Mouse (Mus musculus) liver, embryonic 11.5 days (tissue): ENCODE measurements at regions not wholly inside any gene's neighbourhood (a gene's known extent, or its start where the extent isn't known, plus 50 kb on each side); places are given as distances from the start of the nearest gene placed in this dataset.

Source experiments
- ATAC-seq: fragments of 200-750 bp; cut with Nextera tagmentation; replicated peaks from 2 replicates; pipeline ENCODE4 v1.8.0; 2017; ENCODE audit warnings: moderate number of reproducible peaks, mild to moderate bottlenecking, moderate TSS enrichment, moderate library complexity; ENCODE audit not compliant: low FRiP score
- DNase-seq: peaks from one replicate; pipeline ENCODE4 v3.0.0-alpha.2; 2017; ENCODE audit warnings: low spot score
- H3K27ac ChIP-seq: fragments of 300-500 bp; sonication (generic); 2 replicates; pipeline ENCODE4 v1.5.1; 2014; ENCODE audit warnings: mild to moderate bottlenecking, low read depth, low read length, control low read depth
- H3K27me3 ChIP-seq: fragments of 300-500 bp; sonication (generic); replicated peaks from 2 replicates; pipeline ENCODE4 v1.6.1; 2014; ENCODE audit warnings: low read length, mixed read lengths; ENCODE audit not compliant: control insufficient read depth, insufficient read depth
- H3K36me3 ChIP-seq: fragments of 300-500 bp; sonication (generic); 2 replicates; pipeline ENCODE4 v1.6.1; 2014; ENCODE audit warnings: mild to moderate bottlenecking, low read length, moderate library complexity, mixed read lengths; ENCODE audit not compliant: control insufficient read depth, insufficient read depth
- H3K4me1 ChIP-seq: fragments of 300-500 bp; sonication (generic); replicated peaks from 2 replicates; pipeline ENCODE4 v1.6.1; 2014; ENCODE audit warnings: low read length, mixed read lengths; ENCODE audit not compliant: control insufficient read depth, insufficient read depth
- H3K4me2 ChIP-seq: fragments of 300-500 bp; sonication (generic); 2 replicates; pipeline ENCODE4 v1.6.1; 2014; ENCODE audit warnings: mild to moderate bottlenecking, control low read depth, moderate library complexity
- H3K4me3 ChIP-seq: fragments of 300-500 bp; sonication (generic); 2 replicates; pipeline ENCODE4 v1.5.1; 2014; ENCODE audit warnings: low read depth, low read length, control low read depth
- H3K9ac ChIP-seq: fragments of 300-500 bp; sonication (generic); 2 replicates; pipeline ENCODE4 v1.6.1; 2014; ENCODE audit warnings: low read depth, low read length, control low read depth
- H3K9me3 ChIP-seq: fragments of 300-500 bp; sonication (generic); 2 replicates; pipeline ENCODE4 v1.6.1; 2016; ENCODE audit warnings: low read length, inconsistent platforms, mixed read lengths; ENCODE audit not compliant: control insufficient read depth
- WGBS: fragments of 180-500 bp; shearing (Covaris S2); extraction: QIAGEN DNeasy Blood & Tissue Kit; methylation state at CpG from one replicate; pipeline ENCODE4 v1.1.7; 2014; 5-methylcytosine and 5-hydroxymethylcytosine counted together

GRCm38 (mm10) chr9:79479118-79479517, 239.5 kb downstream of the Col12a1 start:
- DNase-seq: no peak
- Histone ChIP-seq H3K9me3 (no peaks in the 10 kb centered on the region), H3K4me1 (no peaks in the 10 kb centered on the region), H3K4me2 (no peak overlapping the region), H3K36me3 (no peaks in the 10 kb centered on the region), H3K27ac (no peak overlapping the region), H3K4me3 (no peak overlapping the region), H3K9ac (no peak overlapping the region), H3K27me3 (no peaks in the 10 kb centered on the region)
- WGBS: 26% methylated on average over 1 of the region's 1 CpGs
- ATAC-seq: no peak

GRCm38 (mm10) chr9:79500253-79500652, 218.4 kb downstream of the Col12a1 start:
- H3K27ac ChIP-seq: no peak overlapping the region
- no peak for ATAC-seq
- no peaks in the 10 kb centered on the region for H3K4me1 ChIP-seq

GRCm38 (mm10) chr9:79502034-79502433, 216.6 kb downstream of the Col12a1 start:
- H3K4me3 ChIP-seq: no peak overlapping the region
- no peak overlapping the region for H3K4me2 ChIP-seq
- no peak overlapping the region for H3K9ac ChIP-seq
- H3K36me3 ChIP-seq: no peaks in the 10 kb centered on the region
- H3K9me3 ChIP-seq: no peaks in the 10 kb centered on the region
- no peak for DNase-seq
- no peaks in the 10 kb centered on the region for H3K4me1 ChIP-seq
- no peak overlapping the region for H3K27ac ChIP-seq
- no peaks in the 10 kb centered on the region for H3K27me3 ChIP-seq
- ATAC-seq: no peak

More at GRCm38 (mm10) chr9:79500253-79500652, 218.4 kb downstream of the Col12a1 start:
- no peak overlapping the region for H3K4me2 ChIP-seq
- no peaks in the 10 kb centered on the region for H3K36me3 ChIP-seq
- no peaks in the 10 kb centered on the region for H3K9me3 ChIP-seq
- H3K27me3 ChIP-seq: no peaks in the 10 kb centered on the region
- WGBS: 62% methylated on average over 2 of the region's 2 CpGs
- DNase-seq: no peak
- no peak overlapping the region for H3K9ac ChIP-seq
- no peak overlapping the region for H3K4me3 ChIP-seq

- ATAC-seq: no peak
- no peak overlapping the region for H3K4me3 ChIP-seq
- H3K4me2 ChIP-seq: no peak overlapping the region
- no peak overlapping the region for H3K9ac ChIP-seq
- 86% methylated on average over 7 of the region's 7 CpGs for WGBS
- H3K4me1 ChIP-seq: no peaks in the 10 kb centered on the region
- H3K27ac ChIP-seq: no peak overlapping the region
- H3K27me3 ChIP-seq: no peaks in the 10 kb centered on the region
- no peak for DNase-seq
- no peaks in the 10 kb centered on the region for H3K36me3 ChIP-seq
- no peaks in the 10 kb centered on the region for H3K9me3 ChIP-seq
Observed at GRCm38 (mm10) chr9:79516384-79516783, 202.2 kb downstream of the Col12a1 start.

GRCm38 (mm10) chr9:79517461-79517860, 201.2 kb downstream of the Col12a1 start:
- Histone ChIP-seq H3K4me2 (no peak overlapping the region), H3K27ac (no peak overlapping the region), H3K4me1 (no peaks in the 10 kb centered on the region), H3K4me3 (no peak overlapping the region), H3K36me3 (no peaks in the 10 kb centered on the region), H3K27me3 (no peaks in the 10 kb centered on the region), H3K9me3 (no peaks in the 10 kb centered on the region), H3K9ac (no peak overlapping the region)
- ATAC-seq: no peak
- 86% methylated on average over 5 of the region's 5 CpGs for WGBS
- no peak for DNase-seq

GRCm38 (mm10) chr9:79518640-79519039, 200.0 kb downstream of the Col12a1 start:
- 73% methylated on average over 1 of the region's 1 CpGs for WGBS
- no peaks in the 10 kb centered on the region for H3K27me3 ChIP-seq
- no peaks in the 10 kb centered on the region for H3K36me3 ChIP-seq
- no peak for ATAC-seq
- H3K4me2 ChIP-seq: no peak overlapping the region
- no peak overlapping the region for H3K9ac ChIP-seq
- no peak overlapping the region for H3K27ac ChIP-seq
- no peak for DNase-seq
- no peaks in the 10 kb centered on the region for H3K4me1 ChIP-seq
- no peaks in the 10 kb centered on the region for H3K9me3 ChIP-seq
- no peak overlapping the region for H3K4me3 ChIP-seq

GRCm38 (mm10) chr9:79520498-79520897, 198.1 kb downstream of the Col12a1 start:
- H3K36me3 ChIP-seq: no peaks in the 10 kb centered on the region
- H3K4me3 ChIP-seq: no peak overlapping the region
- no peaks in the 10 kb centered on the region for H3K9me3 ChIP-seq
- H3K27ac ChIP-seq: no peak overlapping the region
- WGBS: 86% methylated on average over 2 of the region's 2 CpGs
- H3K9ac ChIP-seq: no peak overlapping the region
- DNase-seq (no peak), ATAC-seq (no peak)
- no peak overlapping the region for H3K4me2 ChIP-seq
- H3K27me3 ChIP-seq: no peaks in the 10 kb centered on the region
- no peaks in the 10 kb centered on the region for H3K4me1 ChIP-seq

GRCm38 (mm10) chr9:79523054-79523453, 195.6 kb downstream of the Col12a1 start:
- no peak overlapping the region for H3K4me3 ChIP-seq
- H3K9ac ChIP-seq: no peak overlapping the region
- ATAC-seq: no peak
- DNase-seq: no peak
- H3K27me3 ChIP-seq: no peaks in the 10 kb centered on the region
- H3K4me1 ChIP-seq: no peaks in the 10 kb centered on the region
- WGBS: 85% methylated on average over 4 of the region's 4 CpGs
- H3K27ac ChIP-seq: no peak overlapping the region
- H3K4me2 ChIP-seq: no peak overlapping the region
- H3K9me3 ChIP-seq: no peaks in the 10 kb centered on the region
- H3K36me3 ChIP-seq: no peaks in the 10 kb centered on the region

- Histone ChIP-seq H3K36me3 (no peaks in the 10 kb centered on the region), H3K4me3 (no peak overlapping the region), H3K27me3 (no peaks in the 10 kb centered on the region), H3K9me3 (no peaks in the 10 kb centered on the region), H3K4me1 (no peaks in the 10 kb centered on the region), H3K27ac (no peak overlapping the region), H3K9ac (no peak overlapping the region), H3K4me2 (no peak overlapping the region)
- ATAC-seq: no peak
- no peak for DNase-seq
Observed at GRCm38 (mm10) chr9:79525000-79525399, 193.6 kb downstream of the Col12a1 start.
